Mouse (Mus musculus) central nervous system, embryonic 11.5 days (tissue): Measurements from ENCODE around the gene Olfr1133. TPM values are rescaled to one million over a fixed set of nuclear protein-coding genes. Genes with fewer than 3 reads are reported as not detected.

Experiments used
- polyA plus RNA-seq: library from polyadenylated mRNA; depleted of rRNA; stranded (reverse); fragments of >200 nt; gene quantifications from 2 replicates; pipeline ENCODE4 v1.2.3, GENCODE M21; 2012; rRNA removed

Olfr1133 gene
- not detected in 2 replicates for polyA plus RNA-seq

GRCm38 (mm10) chr2:87647274-87647673 lies at the start of gene Olfr1133:
TSS of gene Olfr1133 (minus strand) at chr2:87647374.

GRCm38 (mm10) chr2:87693847-87694246 lies 46.7 kb upstream of the Olfr1133 start, which contains the start of gene Olfr1136:
TSS of gene Olfr1136 (minus strand) at chr2:87693947.

GRCm38 (mm10) chr2:87673564-87673963 lies 26.4 kb upstream of the Olfr1133 start, which contains the start of gene Olfr1135:
TSS of gene Olfr1135 (minus strand) at chr2:87673664.

GRCm38 (mm10) chr2:87658360-87658759 lies 11.2 kb upstream of the Olfr1133 start, which contains the start of gene Olfr1134:
TSS of gene Olfr1134 (minus strand) at chr2:87658460.

GRCm38 (mm10) chr2:87637435-87637834 lies 9.7 kb downstream of the Olfr1133 start, which contains the start of gene Olfr1132:
TSS of gene Olfr1132 (minus strand) at chr2:87637535.

GRCm38 (mm10) chr2:87626804-87627203 lies 20.4 kb downstream of the Olfr1133 start, which contains the start of gene Olfr1131:
TSS of gene Olfr1131 (plus strand) at chr2:87627104.

GRCm38 (mm10) chr2:87605912-87606311 lies 41.3 kb downstream of the Olfr1133 start, which contains the start of gene Olfr1130:
TSS of gene Olfr1130 (plus strand) at chr2:87606212.

Other genes starting within 250 kb of the Olfr1133 start
- not detected in 2 replicates for gene Olfr1123, start 230.7 kb downstream of the Olfr1133 start, polyA plus RNA-seq
- not detected in 2 replicates for gene Olfr1124, start 217.1 kb downstream of the Olfr1133 start, polyA plus RNA-seq
- not detected in 2 replicates for gene Olfr1126, start 193.4 kb downstream of the Olfr1133 start, polyA plus RNA-seq
- gene Pramel7, start 150.3 kb downstream of the Olfr1133 start, polyA plus RNA-seq = not detected in 2 replicates
- not detected in 2 replicates for gene Pramel6, start 140.8 kb downstream of the Olfr1133 start, polyA plus RNA-seq
- gene Olfr153, start 115.6 kb downstream of the Olfr1133 start, polyA plus RNA-seq = not detected in 2 replicates
- gene Olfr1128, start 101.8 kb downstream of the Olfr1133 start, polyA plus RNA-seq = not detected in 2 replicates
- not detected in 2 replicates for gene Olfr1129, start 73.5 kb downstream of the Olfr1133 start, polyA plus RNA-seq
- not detected in 2 replicates for gene Olfr1130, start 41.2 kb downstream of the Olfr1133 start, polyA plus RNA-seq
- not detected in 2 replicates for gene Olfr1131, start 20.3 kb downstream of the Olfr1133 start, polyA plus RNA-seq
- gene Olfr1132, start 9.8 kb downstream of the Olfr1133 start, polyA plus RNA-seq = not detected in 2 replicates
- not detected in 2 replicates for gene Olfr1134, start 11.1 kb upstream of the Olfr1133 start, polyA plus RNA-seq
- gene Olfr1135, start 26.3 kb upstream of the Olfr1133 start, polyA plus RNA-seq = not detected in 2 replicates
- gene Olfr1136, start 46.6 kb upstream of the Olfr1133 start, polyA plus RNA-seq = not detected in 2 replicates
- not detected in 2 replicates for gene Olfr1137, start 65.8 kb upstream of the Olfr1133 start, polyA plus RNA-seq
- not detected in 2 replicates for gene Olfr1138, start 92.6 kb upstream of the Olfr1133 start, polyA plus RNA-seq
- gene Olfr1140, start 96.4 kb upstream of the Olfr1133 start, polyA plus RNA-seq = not detected in 2 replicates
- not detected in 2 replicates for gene Olfr1141, start 106.6 kb upstream of the Olfr1133 start, polyA plus RNA-seq
- gene Olfr152, start 132.1 kb upstream of the Olfr1133 start, polyA plus RNA-seq = not detected in 2 replicates
- not detected in 2 replicates for gene Olfr1143, start 153.2 kb upstream of the Olfr1133 start, polyA plus RNA-seq
- gene Olfr1145, start 162.4 kb upstream of the Olfr1133 start, polyA plus RNA-seq = not detected in 2 replicates
- not detected in 2 replicates for gene Olfr1148, start 183.2 kb upstream of the Olfr1133 start, polyA plus RNA-seq
- not detected in 2 replicates for gene Olfr1150-ps1, start 196.6 kb upstream of the Olfr1133 start, polyA plus RNA-seq
- not detected in 2 replicates for gene Olfr1151, start 208.5 kb upstream of the Olfr1133 start, polyA plus RNA-seq
- gene Olfr1152, start 219.1 kb upstream of the Olfr1133 start, polyA plus RNA-seq = not detected in 2 replicates
- gene Olfr1153, start 247.6 kb upstream of the Olfr1133 start, polyA plus RNA-seq = not detected in 2 replicates